Mouse (Mus musculus): Measurements from ENCODE around the gene Nupl2. TPM values are rescaled to one million over a fixed set of nuclear protein-coding genes. Genes with fewer than 3 reads are reported as not detected.

The Nupl2 gene
- 3.9 to 11.1 TPM (median 5.7 TPM) in 3 replicates for total RNA-seq (2017)

GRCm38 (mm10) chr5:24164789-24165445, at the start of gene Nupl2:
TSS of gene Nupl2 (plus strand) at chr5:24164963.
- peak; percentile 99 for ATAC-seq (replicated peaks; ENCODE audit: insufficient number of reproducible peaks, low FRiP score, low TSS enrichment, poor library complexity, severe bottlenecking)

DNA sequence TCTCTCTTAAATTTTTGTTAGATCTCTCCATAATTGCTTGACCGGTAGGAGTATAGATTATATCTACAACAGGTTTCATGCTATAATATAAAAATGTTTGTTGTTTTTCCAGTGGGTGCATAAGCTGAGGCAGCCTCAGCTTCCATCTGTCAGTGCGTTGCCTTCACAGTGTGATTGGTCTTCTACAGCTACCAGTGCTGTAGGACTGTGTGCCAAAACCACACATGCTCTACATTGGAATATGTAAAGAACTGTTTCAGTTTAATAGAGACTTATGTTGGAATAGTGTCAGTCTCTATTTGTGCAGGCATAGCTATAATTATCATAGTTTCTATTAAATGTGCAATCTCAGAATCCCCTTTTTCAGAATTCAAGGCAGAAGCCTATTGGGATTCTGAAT, 42.5 kb upstream of the Nupl2 start:
- ATAC-seq (replicated peaks; ENCODE audit: insufficient number of reproducible peaks, low FRiP score, low TSS enrichment, poor library complexity, severe bottlenecking) = no peak

GRCm38 (mm10) chr5:24124175-24124574, 40.6 kb upstream of the Nupl2 start:
- ATAC-seq (replicated peaks; ENCODE audit: insufficient number of reproducible peaks, low FRiP score, low TSS enrichment, poor library complexity, severe bottlenecking) = no peak

GRCm38 (mm10) chr5:24124579-24125276, 40.0 kb upstream of the Nupl2 start:
- no peak for ATAC-seq (replicated peaks; ENCODE audit: insufficient number of reproducible peaks, low FRiP score, low TSS enrichment, poor library complexity, severe bottlenecking)

- no peak for ATAC-seq (replicated peaks; ENCODE audit: insufficient number of reproducible peaks, low FRiP score, low TSS enrichment, poor library complexity, severe bottlenecking)
Observed at GRCm38 (mm10) chr5:24125910-24126636, 38.7 kb upstream of the Nupl2 start.

DNA sequence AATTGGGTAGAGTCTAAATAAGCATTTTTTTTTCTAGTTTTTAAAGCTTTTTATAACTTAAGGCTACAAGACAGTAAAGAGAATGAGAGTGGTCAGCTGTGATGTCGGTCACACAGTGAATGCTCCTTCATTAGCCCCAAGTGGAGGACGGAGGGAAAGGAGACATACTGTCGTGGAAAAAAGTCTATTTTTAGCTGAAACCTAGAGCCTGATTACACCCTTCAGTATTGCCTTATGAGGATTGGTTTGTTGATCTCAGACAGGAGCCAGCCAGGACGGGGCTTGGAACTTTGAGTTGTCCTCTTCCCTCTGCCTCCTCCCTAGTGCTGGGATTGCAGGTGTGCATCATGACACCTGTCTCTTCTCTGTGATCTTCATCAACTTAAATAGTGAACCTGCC, 37.8 kb upstream of the Nupl2 start:
- ATAC-seq (replicated peaks; ENCODE audit: insufficient number of reproducible peaks, low FRiP score, low TSS enrichment, poor library complexity, severe bottlenecking) = no peak

DNA sequence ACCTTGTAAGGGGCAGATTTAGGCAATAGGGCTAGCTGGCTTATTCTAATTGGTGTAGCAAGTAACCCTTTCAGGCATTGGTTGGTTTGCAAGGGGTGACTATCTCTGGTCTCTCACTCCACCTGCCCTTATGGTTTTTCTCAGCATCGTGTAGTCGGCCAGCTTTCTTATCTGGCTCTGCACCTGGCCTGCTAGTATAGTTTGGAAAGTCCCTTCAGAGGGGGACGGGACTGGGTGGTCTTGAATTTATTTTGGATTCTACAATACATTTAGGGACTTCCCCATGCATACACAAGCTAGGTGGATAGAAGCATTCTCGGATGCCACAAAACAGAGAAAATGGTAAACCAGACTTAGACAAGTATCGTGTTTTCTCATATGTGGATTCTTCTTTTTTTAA, 17.8 kb upstream of the Nupl2 start:
- ATAC-seq (replicated peaks; ENCODE audit: insufficient number of reproducible peaks, low FRiP score, low TSS enrichment, poor library complexity, severe bottlenecking) = no peak

GRCm38 (mm10) chr5:24152199-24152598, 12.6 kb upstream of the Nupl2 start:
- no peak for ATAC-seq (replicated peaks; ENCODE audit: insufficient number of reproducible peaks, low FRiP score, low TSS enrichment, poor library complexity, severe bottlenecking)

GRCm38 (mm10) chr5:24156774-24157173, 8.0 kb upstream of the Nupl2 start:
- no peak for ATAC-seq (replicated peaks; ENCODE audit: insufficient number of reproducible peaks, low FRiP score, low TSS enrichment, poor library complexity, severe bottlenecking)

DNA sequence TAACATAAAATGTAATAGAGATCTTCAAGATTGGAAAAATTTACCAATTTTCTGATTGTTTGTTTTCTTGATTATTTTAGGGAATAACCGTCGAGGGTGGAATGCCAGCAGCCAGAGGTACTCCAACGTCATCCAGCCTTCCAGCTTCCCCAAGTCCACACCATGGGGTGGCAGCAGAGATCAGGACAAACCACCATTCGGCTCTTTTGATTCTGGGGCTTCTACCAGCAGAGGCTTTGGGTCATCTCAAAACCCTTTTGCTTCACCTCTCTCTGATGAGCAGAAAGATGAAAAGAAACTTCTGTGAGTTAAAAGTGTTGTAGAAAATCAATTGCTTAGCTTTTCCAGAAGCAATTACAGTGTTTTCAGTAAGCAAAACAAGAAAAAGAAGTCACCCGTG, 2.5 kb downstream of the Nupl2 start:
- no peak for ATAC-seq (replicated peaks; ENCODE audit: insufficient number of reproducible peaks, low FRiP score, low TSS enrichment, poor library complexity, severe bottlenecking)

DNA sequence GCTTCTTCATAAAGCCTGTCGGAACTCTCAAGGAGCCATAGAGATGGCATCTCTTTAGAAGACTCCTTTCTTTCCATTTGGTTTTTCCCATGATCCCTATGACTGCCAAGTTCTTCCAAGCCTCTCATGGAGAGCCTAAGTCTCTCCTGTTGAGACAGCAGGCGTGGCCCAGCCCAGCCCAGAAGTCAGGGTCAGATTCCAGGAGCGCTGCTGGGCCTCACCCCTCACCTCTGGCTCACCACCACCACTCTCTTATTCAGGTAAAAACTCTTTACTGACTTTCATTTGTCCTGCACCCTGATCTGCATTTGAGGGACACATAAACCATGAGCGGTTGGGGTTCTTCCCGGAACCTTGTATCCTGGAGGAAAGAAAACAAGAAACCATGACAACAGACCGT, 5.1 kb downstream of the Nupl2 start:
- ATAC-seq (replicated peaks; ENCODE audit: insufficient number of reproducible peaks, low FRiP score, low TSS enrichment, poor library complexity, severe bottlenecking) = no peak

- ATAC-seq (replicated peaks; ENCODE audit: insufficient number of reproducible peaks, low FRiP score, low TSS enrichment, poor library complexity, severe bottlenecking) = no peak
Observed at GRCm38 (mm10) chr5:24172092-24172491, 7.3 kb downstream of the Nupl2 start.

- ATAC-seq (replicated peaks; ENCODE audit: insufficient number of reproducible peaks, low FRiP score, low TSS enrichment, poor library complexity, severe bottlenecking) = no peak
Observed at GRCm38 (mm10) chr5:24181514-24182295, 16.9 kb downstream of the Nupl2 start.

DNA sequence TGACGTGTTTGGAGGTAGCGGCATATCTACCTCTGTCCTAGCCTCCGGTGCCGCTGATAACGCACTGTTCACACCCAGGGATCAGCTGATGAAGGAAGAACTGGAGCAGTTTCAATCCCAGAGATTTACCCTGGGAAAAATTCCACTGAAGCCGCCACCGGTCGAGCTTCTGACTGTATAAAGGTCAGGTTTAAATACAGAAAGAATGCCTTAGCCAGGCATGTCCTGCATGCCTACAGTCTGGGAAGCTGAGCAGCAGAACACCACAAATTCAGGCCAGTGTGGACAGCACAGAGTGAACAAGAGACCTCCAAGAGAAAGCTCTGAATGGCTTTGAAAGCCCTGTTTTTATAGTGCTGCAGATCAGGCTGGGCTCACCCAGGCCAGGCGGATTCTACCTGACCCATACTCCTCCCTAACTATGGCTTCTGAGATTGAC, 17.6 kb downstream of the Nupl2 start:
- ATAC-seq (replicated peaks; ENCODE audit: insufficient number of reproducible peaks, low FRiP score, low TSS enrichment, poor library complexity, severe bottlenecking) = no peak

- ATAC-seq (replicated peaks; ENCODE audit: insufficient number of reproducible peaks, low FRiP score, low TSS enrichment, poor library complexity, severe bottlenecking) = no peak
Observed at GRCm38 (mm10) chr5:24183096-24183495, 18.3 kb downstream of the Nupl2 start.

- ATAC-seq (replicated peaks; ENCODE audit: insufficient number of reproducible peaks, low FRiP score, low TSS enrichment, poor library complexity, severe bottlenecking) = no peak
Observed at GRCm38 (mm10) chr5:24184011-24184410, 19.2 kb downstream of the Nupl2 start.

DNA sequence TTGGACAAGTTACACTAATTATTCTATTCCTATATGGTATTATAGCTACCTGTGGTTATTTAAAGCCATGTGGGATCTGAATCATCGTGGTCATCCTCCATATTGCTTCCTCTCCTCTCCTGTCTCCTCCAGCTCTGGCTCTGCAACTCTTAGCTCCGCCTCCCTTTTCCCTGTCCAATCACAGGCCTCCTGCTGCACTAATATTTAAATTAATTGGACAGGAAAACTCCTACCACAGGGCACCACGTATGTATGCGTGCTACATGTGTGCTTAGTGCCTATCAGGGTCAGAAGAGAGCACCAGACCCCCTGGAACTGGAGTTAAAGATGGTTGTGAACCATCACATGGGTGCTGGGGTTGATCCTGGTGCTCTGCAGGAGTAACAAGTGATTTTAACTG, 23.7 kb downstream of the Nupl2 start:
- no peak for ATAC-seq (replicated peaks; ENCODE audit: insufficient number of reproducible peaks, low FRiP score, low TSS enrichment, poor library complexity, severe bottlenecking)

DNA sequence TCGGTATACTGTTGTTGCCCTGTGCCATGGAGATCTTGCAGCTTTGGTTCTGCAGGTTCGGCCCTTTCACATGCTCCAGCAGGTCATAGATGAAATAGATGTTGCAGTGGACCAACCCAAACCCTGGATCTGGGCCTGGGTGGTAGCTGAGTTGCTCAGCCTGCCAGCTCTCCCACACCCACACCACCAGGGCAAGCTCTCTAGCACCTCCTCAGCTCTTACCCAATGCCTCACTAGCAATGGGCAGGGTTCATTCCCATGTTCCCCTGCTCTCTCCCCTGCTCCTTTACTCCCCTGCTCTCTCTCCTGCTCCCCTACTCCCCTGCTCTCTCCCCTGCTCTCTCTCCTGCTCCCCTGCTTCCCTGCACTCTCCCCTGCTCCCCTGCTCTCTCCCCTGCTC, 27.1 kb downstream of the Nupl2 start:
- ATAC-seq (replicated peaks; ENCODE audit: insufficient number of reproducible peaks, low FRiP score, low TSS enrichment, poor library complexity, severe bottlenecking) = no peak

GRCm38 (mm10) chr5:24201006-24201405, 36.2 kb downstream of the Nupl2 start:
- ATAC-seq (replicated peaks; ENCODE audit: insufficient number of reproducible peaks, low FRiP score, low TSS enrichment, poor library complexity, severe bottlenecking) = no peak
